Mouse (Mus musculus): Measurements from ENCODE around the gene Zfp704.

Zfp704 gene

DNA sequence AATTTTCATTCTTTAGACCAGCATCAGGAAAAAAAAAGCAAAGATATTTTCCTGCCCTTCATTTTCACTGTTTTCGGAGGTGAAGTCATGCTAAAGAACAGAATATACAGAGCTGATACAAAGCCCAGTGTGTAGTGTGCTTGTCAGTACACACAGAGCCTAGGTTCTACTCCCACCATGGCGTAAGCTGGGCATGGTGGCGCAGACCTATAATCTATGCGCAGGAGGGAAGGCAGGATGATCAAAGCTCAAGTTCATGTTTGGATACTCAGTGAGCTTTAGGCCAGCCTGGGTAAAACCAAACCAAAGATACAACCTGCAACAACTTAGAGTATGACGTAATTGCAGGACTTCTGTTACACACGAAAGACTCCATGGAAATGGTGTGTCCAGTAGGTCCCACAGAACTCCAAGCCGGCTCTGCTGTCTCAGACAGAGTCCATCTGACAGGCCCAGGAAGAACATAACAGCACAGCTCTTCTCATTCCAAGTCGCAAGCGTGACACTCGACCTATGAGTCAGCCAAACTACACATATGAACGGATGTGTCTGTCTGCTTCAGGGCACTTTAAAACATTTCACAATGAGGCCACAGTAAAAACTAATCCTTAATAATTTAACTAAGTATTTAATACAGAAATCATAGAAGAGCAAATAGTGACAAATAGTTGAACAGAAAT lies 47.1 kb downstream of the Zfp704 start:
- no peak for DNase-seq (ENCODE audit: low read depth, low spot score)

DNA sequence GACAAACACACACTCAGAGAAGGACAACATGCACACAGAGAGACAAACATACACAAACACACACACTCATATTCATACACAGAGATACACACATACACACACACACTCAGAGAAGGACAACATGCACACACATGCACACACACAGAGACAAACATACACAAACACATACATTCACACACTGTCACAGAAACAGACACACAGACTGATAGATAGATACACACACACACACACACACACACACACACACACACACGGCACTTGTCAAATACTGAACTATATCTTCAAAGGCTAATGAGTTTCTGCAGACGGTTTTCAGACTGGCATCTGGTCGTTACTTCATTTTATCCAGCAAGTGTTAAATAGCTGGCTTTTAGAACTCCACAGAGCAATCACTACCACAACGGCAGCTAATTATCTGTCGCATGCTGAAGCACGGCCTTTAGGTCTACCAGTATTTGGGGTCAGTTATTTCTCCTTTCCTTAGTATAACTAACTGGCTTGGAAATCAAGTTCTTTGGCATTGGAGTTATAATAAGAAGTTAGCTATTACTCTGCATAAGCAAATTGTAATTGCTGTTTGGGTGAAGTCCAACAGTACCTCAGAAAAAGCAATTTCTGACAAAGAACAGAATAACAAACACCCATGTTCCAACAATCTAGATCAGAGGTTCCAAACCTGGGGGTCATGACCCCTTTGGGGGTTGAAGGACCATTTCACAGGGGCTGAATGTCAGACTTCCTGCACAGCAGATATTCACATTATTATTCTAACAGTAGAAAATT lies 51.9 kb downstream of the Zfp704 start:
- DNase-seq (ENCODE audit: low read depth, low spot score) = no peak

DNA sequence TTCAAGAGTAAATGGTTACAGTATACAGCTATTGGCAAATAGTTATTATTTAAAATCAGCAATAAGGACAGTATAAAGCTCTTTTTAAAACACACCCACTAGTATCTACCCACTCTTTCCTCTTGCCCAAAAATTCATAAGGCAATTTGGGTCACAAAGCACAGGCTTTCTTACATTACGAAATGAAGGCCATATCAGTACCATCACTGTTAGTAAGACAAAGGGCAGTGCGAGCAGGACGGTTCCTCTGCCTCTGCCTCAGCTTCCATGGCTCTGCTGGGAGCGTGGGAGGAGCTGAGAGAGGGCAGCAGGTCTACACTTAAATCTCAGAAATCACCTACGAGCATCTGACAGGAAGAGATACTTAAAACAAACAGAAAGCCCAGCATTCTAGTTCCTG lies 53.7 kb downstream of the Zfp704 start:
- no peak for DNase-seq (ENCODE audit: low read depth, low spot score)

DNA sequence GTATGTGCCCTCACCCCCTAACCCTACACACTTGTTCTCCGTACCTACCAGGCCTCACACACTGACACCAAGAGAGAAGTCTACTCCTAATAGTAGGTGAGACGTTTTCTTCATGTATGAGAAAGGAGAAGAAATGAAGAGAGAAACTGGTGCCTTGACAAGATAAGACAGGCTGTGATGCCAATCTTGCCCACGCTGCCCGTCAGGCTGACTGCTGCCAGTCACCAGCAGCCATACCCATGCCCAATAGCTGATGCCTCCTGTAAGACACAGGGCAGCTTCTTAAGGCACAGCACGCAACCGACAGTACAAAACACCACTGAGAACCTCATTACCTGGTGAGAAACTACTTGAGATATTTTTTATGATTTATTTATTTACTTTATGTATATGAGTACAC lies 55.0 kb downstream of the Zfp704 start:
- DNase-seq (ENCODE audit: low read depth, low spot score) = no peak

DNA sequence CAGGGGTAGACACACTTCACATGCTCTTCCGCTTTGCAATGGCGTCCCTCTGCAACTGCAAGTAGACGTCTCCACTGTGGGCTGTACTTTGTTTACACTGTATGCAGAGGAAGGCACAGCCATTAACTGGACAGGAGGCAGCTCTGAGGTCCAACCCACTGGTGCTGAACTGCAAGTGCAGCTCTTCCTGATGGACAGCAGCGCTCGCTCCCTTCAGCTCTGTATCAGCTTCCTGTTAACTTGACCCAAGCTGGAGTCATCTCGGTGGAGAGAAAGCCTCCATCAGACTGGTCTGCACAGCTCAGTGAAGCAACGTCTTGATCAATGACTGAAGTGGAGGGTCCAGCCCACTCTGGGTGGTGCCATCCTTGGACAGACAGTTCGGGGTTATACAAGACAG lies 57.6 kb downstream of the Zfp704 start:
- no peak for DNase-seq (ENCODE audit: low read depth, low spot score)

DNA sequence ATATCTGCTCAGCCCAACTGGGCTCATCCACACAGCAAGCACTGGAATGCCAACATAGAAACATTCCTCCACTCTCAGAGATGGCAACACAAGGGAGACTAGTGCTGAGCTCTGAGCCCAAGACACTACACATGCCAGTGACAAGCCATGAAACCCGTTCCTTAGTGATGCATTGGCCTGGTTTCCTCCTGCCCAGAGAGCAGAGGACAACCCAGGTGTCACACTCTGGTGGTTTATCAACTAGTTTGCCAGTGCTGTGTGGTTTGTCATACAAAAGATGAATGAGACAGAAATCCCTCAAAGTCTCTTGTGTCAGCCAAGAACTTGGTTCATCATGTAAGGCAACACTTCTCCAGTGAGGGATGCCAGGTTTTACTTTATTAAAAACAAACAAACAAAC lies 59.0 kb downstream of the Zfp704 start:
- no peak for DNase-seq (ENCODE audit: low read depth, low spot score)

DNA sequence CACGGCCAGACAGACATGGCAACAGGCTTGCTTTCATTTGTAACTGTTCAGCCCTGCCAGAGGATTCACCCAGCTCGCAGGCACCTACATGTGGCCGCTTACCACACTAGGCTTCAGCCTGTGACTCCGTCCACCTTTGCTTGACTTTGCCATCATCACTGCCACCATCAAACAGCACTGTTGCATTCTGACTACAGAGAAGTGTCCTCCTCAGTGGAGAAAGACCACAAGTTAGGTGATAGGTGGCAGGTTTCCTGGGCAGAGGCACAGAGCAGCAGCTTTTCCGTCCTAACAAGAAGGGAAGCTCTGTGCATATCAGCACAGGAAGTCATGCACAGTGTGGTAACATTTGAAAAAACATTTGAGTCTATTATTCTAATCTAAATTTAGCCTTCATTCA lies 60.1 kb downstream of the Zfp704 start:
- no peak for DNase-seq (ENCODE audit: low read depth, low spot score)

DNA sequence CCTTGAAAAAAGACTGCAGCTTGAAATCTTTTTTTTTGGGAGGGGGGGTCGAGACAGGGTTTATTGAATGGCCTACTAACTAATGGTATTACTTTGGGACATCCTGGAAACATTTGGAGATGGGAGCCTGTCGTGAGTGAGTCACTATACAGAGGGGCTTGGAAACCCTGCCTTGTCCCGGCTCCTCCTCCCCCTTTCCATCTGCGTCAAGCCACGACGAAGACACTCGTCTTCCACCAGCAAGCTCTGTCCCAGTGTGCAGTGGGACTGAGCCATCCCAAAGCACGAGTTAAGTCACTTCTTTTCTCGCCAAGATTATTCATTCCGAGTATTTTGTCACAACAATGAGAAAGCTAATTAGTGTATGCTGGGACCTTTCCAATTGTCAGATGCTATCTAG lies 61.7 kb downstream of the Zfp704 start:
- no peak for DNase-seq (ENCODE audit: low read depth, low spot score)

DNA sequence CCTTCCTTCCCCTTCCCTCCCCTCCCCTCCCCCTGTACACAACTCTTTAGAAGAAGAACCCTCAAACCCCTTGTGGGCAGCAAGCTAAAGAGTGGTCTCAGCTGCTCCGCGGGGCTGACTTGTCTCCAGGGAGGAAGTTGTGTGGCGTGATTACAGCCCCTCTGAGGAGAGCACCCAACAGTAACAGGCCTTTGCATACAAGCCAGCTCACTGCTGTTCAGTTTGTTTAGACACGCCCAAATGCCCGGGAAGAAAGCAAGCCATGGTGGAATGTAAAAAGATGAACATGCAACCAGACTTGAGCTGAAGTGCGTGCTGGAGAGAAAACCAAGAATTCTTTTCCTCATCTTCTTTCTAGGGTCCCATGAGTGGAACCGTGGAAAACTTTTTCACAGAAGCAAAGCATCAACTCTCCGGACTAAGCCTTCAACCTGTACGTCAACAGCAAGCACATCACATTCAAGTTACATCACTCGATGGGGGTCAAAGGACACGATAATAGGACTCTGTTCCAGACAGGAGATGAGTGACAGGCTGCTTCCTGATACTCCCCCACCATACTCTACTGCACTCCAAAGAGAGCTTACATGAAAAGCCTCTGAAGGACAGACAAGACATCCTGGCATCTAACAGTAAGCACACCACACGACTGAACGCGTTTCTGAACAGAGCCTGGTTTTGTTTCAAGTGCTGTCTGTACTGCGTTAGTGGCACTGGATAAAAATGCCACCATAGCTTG lies 62.8 kb downstream of the Zfp704 start:
- DNase-seq (ENCODE audit: low read depth, low spot score) = peak; percentile 45

DNA sequence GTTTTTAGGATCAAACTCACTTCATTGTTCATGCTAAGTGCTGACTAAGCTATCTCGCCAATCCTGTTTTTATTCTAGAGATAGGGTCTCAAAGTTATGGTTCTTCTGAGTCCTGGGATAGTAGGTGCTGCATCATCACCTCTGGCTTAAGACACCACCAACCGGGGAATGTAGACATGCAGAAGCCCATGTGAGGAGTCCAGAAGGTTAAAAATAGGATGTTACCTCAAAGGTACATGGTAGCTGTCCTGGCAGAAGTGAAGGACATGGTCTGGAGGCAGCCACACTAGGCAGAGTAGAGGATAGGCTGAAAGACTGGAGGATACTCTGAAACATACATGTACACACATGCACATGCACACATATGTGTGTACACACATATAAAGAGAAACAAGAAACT lies 65.5 kb downstream of the Zfp704 start:
- no peak for DNase-seq (ENCODE audit: low read depth, low spot score)

DNA sequence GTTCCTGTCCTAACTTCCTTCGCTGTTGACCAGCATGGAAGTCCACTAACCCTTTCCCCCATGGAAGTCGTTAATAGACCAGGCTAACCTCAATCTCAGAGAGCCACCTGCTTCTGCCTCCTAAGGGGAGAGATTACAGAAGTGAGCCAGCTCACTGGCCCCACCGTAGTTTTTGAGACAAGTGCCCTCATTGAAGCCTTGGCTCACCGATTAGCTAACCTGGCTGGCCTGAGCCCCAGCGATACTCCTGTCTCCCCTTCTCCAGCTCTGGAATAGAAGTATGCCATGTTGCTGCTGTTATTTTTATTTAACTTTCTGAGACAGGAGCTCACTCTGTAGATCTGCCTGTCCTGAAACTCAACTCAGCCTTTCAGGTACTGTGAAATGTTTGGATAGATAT lies 66.0 kb downstream of the Zfp704 start:
- no peak for DNase-seq (ENCODE audit: low read depth, low spot score)

DNA sequence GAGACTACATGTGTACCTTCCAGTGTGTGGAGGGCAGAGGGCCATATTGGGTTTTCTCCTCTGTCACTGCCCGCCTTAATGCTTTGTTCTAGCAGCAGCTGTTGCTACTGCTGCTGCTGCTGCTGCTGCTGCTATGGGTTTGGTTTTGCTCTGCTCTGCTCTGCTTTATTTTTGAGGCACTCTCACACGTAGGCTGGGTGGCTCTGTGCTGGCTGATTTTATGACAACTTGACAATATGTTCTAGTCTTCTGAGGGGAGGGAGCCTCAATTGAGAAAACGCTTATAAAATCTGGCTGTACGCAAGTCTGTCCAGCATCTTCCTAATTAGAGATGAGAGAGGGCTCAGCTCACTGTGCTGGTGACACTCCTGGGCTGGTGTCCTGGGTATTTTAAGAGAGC lies 66.4 kb downstream of the Zfp704 start:
- DNase-seq (ENCODE audit: low read depth, low spot score) = no peak

DNA sequence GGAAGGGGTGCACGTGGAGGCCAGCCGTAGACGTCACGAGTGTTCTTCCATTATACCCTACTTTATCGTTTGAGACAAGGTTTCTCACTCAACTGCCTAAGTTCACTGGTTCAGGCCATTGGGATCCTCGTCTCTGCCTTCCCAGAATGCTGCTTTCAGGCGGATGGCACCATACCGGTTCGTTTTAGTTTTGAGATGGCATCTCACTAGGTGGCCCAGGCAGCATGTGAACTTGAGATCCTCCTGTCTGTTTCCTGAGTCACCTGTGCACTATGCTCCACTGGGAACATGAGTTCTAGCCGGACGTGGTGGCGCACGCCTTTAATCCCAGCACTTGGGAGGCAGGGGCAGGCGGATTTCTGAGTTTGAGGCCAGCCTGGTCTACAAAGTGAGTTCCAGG lies 68.3 kb downstream of the Zfp704 start:
- DNase-seq (ENCODE audit: low read depth, low spot score) = peak; percentile 25

DNA sequence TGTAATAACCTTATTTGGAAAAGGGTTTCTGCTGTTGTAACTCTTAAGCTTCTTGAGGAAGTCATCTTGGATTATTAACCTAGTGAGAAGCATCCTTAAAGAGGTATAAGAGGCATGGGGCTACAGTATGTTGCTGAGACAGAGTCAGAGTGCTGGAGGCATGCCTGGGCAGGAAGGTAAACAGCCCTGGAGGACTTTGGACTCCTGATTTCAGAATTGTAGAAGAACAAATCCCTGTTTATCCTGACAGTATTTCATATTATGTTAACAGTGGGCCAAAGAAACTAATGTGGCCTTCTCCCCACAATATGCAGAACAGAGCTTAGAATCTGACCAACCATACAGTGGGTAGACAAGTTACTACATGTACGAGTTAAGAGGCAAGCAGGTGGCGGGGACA lies 71.4 kb downstream of the Zfp704 start:
- DNase-seq (ENCODE audit: low read depth, low spot score) = no peak

DNA sequence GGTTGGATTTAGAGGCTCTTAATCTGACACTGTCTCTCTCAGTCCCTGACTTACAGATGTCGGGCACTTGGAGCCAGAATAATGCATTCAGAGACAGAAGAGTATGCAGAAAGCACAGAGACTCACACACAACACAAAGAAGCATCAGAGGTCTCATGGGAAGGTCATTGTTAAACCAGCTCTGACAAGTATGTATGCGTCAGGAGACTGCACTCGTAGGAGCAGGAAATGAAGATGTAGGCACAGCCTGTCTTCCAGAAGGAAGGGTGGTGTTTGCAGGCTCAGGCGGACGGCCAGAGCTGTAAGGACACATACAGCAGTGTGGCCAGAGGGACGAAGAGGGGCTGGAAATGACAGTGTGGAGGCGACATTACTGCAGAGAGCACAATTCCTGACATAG lies 72.0 kb downstream of the Zfp704 start:
- DNase-seq (ENCODE audit: low read depth, low spot score) = peak; percentile 29

DNA sequence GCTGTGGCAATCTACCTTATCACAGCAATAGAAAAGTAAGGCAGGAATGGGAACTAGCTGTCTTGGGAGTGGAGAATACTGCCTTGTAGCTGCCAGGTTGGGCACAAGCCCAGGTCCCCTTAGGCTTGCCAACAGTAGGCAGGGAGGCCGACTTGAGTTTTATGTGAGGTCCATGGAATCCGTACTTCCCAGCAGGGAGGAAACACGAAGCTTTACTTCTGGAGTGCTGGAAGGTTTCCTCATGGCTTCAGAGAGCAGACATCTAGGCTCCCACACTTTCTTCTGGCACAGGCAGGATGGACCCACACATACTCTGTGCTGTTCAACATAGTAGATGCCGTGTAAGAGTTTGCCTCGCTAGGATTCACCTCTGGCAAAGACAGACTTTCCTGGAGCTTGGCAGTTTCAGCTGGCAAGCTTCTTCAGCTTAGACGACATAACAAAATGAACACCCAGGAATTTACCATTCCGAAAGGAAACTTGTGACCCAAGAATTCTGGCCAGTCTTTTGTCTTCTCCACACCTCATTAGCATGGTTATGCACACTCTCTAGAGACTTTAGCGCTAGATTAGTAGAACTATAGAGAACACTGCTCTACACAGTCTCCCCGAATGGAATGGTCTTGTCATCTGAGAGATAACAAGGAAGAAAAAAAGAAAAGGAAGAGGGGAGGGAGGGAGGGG lies 79.6 kb downstream of the Zfp704 start:
- no peak for DNase-seq (ENCODE audit: low read depth, low spot score)

DNA sequence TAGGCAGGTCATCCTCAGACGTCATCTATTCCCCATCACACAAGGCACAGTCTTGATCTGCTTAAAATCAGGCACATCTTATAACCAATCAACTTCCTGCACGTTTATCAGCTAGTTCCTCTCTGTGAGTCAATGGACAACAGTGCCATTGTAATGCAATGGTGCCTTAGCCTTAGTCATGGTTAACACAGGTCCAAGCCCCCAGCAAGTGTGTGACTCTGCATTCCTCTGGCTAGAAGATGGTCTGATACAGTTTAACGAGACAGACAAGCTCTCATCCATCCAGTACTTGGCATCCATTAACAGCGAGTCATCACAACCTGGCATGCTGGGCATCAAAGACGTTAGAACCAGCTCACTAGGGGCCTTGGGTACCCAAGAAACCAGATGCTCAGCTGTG lies 85.5 kb downstream of the Zfp704 start:
- peak; percentile 42 for DNase-seq (ENCODE audit: low read depth, low spot score)

DNA sequence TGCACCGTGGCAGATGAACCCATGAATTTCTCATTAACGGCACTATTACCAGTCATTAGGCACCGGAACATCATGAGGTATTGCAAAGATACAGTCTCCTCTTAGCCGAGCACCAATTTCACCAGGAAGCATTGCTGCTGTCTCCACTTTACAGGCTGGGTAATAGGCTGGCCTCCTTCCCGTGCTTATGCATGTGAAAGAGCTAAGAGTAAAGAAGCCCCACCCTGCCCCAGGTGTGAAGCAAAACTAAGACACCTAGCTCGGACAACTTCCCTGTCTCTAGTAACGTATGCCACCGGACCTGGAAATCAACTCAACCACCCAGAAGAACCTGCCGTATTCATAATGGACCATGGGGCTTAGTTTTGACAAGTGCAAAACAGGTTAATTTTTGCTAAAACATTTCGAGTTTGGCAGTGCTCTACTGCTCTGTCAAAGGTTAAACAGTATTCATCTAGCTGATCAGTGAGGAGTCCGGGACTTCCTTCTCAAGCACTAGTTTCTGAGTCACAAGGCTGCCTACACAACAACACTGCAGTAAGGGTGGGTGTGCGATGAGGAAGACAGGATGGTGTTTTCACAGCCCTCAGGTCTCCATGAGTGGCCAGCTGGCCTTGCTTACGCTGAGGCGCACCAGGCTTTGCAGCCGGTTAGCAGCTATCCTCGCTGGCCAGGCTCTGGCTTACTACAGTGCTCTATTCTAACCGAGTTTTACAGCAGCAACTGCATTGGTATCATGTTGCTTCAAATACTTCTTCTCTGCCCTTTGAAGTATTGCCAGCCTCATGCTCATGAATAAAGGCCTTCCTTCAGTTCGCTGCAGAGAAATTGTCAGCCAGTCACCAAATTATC lies 86.6 kb downstream of the Zfp704 start:
- no peak for DNase-seq (ENCODE audit: low read depth, low spot score)

DNA sequence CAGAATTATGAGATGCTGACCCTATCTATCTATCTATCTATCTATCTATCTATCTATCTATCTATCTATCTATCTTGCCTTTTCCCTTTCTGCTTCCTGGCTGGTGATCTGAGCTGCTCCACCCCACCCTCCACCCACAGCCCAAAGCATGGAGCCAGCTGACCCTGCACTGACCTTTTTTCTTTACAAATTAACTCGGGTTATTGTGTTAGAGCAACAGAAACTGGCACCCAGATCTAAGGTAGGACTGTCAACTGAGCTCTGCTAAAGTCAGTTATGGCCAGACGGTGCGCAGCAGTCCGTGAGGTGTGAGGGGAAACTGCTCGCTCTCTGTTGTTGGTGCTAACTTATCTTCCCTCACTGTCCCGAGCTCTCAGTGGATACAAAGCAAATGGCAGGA lies 87.9 kb downstream of the Zfp704 start:
- DNase-seq (ENCODE audit: low read depth, low spot score) = no peak

DNA sequence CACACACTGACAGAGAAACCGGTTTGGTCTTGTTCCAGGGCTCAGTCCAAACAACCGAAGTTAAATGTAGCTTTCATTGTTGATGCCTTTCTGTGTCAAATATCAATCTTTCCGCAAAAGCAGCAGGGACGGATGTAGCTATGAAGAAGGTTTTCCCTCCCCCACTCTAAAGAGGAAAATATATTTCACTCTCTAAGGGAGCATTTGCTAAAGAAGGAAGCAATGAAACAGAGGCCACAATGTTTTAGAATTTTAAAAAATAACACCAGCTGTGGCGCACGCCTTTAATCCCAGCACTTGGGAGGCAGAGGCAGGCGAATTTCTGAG lies 89.2 kb downstream of the Zfp704 start:
- DNase-seq (ENCODE audit: low read depth, low spot score) = no peak

DNA sequence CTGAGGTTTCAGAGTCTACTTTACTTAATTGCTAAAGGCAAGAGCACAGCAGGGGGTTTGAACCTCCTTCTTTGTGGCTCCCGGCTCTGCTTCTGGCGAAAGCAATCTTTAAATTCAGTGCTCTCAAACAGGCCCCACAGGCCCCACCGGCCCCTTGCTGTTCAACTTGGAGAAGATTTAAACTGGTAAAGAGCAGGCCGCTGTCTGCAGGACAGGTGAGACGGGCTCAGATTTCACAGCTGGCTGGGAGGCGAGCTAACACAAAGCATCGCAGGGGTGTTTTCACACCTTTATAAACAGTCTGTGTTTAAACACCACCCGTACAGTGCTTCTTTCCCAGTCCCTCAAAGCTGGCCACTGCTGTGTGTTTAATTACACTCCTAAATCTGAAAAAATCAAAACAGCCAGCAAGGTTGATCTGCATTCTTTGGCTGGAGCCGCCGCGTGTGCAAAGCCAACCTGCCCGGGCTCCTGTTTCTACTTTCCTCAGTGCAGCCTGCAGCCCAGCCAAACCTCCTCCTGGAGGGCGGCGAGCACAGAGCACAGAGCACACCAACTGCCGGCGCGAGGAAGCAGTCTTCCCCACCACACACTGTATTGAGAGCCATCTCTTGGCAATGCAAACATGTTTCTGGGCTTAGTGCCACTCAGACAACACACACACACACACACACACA lies 89.7 kb downstream of the Zfp704 start:
- DNase-seq (ENCODE audit: low read depth, low spot score) = peak; percentile 95

Measured in ES-CJ7 (cell line).